Mouse (Mus musculus) hindbrain, embryonic 11.5 days (tissue): ENCODE measurements around the gene Gm21874. TPM values are rescaled to one million over a fixed set of nuclear protein-coding genes. Genes with fewer than 3 reads are reported as not detected.
"Not testable (repeated sequence)": the region's sequence is repeated elsewhere in the genome, so short reads cannot be mapped to it uniquely, and the experiment has no call there.

Experiments
- ATAC-seq: fragments of 200-750 bp; cut with Nextera tagmentation; 2 replicates; pipeline ENCODE4 v1.8.0; 2017; ENCODE audit warnings: mild to moderate bottlenecking, moderate TSS enrichment, moderate library complexity; ENCODE audit not compliant: low FRiP score
- DNase-seq: peaks from one replicate; pipeline ENCODE4 v3.0.0-alpha.2; 2015; ENCODE audit warnings: low spot score
- H3K27ac ChIP-seq: fragments of 300-500 bp; sonication (generic); 2 replicates; pipeline ENCODE4 v1.5.1; 2014; ENCODE audit warnings: mild to moderate bottlenecking, low read depth, low read length
- H3K27me3 ChIP-seq: fragments of 300-500 bp; sonication (generic); 2 replicates; pipeline ENCODE4 v1.6.1; 2014; ENCODE audit warnings: mild to moderate bottlenecking, low read length, moderate library complexity, mixed read lengths; ENCODE audit not compliant: control insufficient read depth, insufficient read depth
- H3K36me3 ChIP-seq: fragments of 300-500 bp; sonication (generic); 2 replicates; pipeline ENCODE4 v1.6.1; 2014; ENCODE audit warnings: mild to moderate bottlenecking, low read length, moderate library complexity, mixed read lengths; ENCODE audit not compliant: control insufficient read depth, insufficient read depth
- H3K4me1 ChIP-seq: fragments of 300-500 bp; sonication (generic); replicated peaks from 2 replicates; pipeline ENCODE4 v1.6.1; 2014; ENCODE audit warnings: low read length, mixed read lengths; ENCODE audit not compliant: control insufficient read depth, insufficient read depth
- H3K4me2 ChIP-seq: fragments of 300-500 bp; sonication (generic); replicated peaks from 2 replicates; pipeline ENCODE4 v1.6.1; 2014; ENCODE audit warnings: mild to moderate bottlenecking, low read depth, low read length
- H3K4me3 ChIP-seq: fragments of 300-500 bp; sonication (generic); 2 replicates; pipeline ENCODE4 v1.5.1; 2014; ENCODE audit warnings: low read depth, low read length
- H3K9ac ChIP-seq: fragments of 300-500 bp; sonication (generic); 2 replicates; pipeline ENCODE4 v1.6.1; 2014; ENCODE audit warnings: low read depth, low read length
- H3K9me3 ChIP-seq: fragments of 300-500 bp; sonication (generic); 2 replicates; pipeline ENCODE4 v1.6.1; 2016; ENCODE audit warnings: low read length; ENCODE audit not compliant: control insufficient read depth
- polyA plus RNA-seq: library from polyadenylated mRNA; unstranded; fragments of >200 nt; fragmentation: Nextera tagmentation; extraction: Ambion mirVana; gene quantifications from 2 replicates; pipeline ENCODE4 v1.2.1, GENCODE M21; 2014

The Gm21874 gene
- not detected in 2 replicates for polyA plus RNA-seq

GRCm38 (mm10) chrY:9416048-9416447, at the start of gene Gm21874:
TSS of gene Gm21874 (minus strand) at chrY:9416148.
- not testable (repeated sequence) for H3K9ac ChIP-seq, DNase-seq, H3K36me3 ChIP-seq, H3K4me2 ChIP-seq, H3K9me3 ChIP-seq, H3K4me3 ChIP-seq, H3K4me1 ChIP-seq, ATAC-seq, H3K27ac ChIP-seq, H3K27me3 ChIP-seq

Other genes with a start within 250 kb of the Gm21874 start
- gene Gm21721, start 214.0 kb downstream of the Gm21874 start, polyA plus RNA-seq: not detected in 2 replicates
- gene Gm21812, start 69.0 kb downstream of the Gm21874 start, polyA plus RNA-seq: not detected in 2 replicates